In genomic region chr11:117838572-117838971, GRCm38 (mm10) we compare ENCODE assay signal across 10 mouse cellular contexts. TPM values are rescaled to one million over a fixed set of nuclear protein-coding genes. Genes with fewer than 3 reads are reported as not detected.
DNase-seq lines count a peak whose midpoint lies in the region; ATAC-seq lines count a peak whose summit lies in the region.
"Had no signal": no experiment of that assay in that cellular context is flagged by ENCODE, and none has a peak within 500 bp of the region (broad histone marks: within the 10 kb centered on the region; RNA-seq: fewer than 3 reads in every experiment).

No protein-coding gene starts in this region.

- ATAC-seq in embryonic facial prominence, embryonic 14.5 days (ENCODE audit: low read depth): peak; percentile 58; the same call in 1 of the 2 replicates

- H3K4me1 ChIP-seq in embryonic facial prominence, embryonic 14.5 days (ENCODE audit: control insufficient read depth, insufficient read depth, low read length): no peaks in the 10 kb centered on the region

- no peaks in the 10 kb centered on the region for H3K27me3 ChIP-seq in embryonic facial prominence, embryonic 14.5 days (replicated peaks; ENCODE audit: control insufficient read depth, insufficient read depth, low read length)
- H3K27me3 ChIP-seq: lung, embryonic 15.5 days had no signal

- no peak overlapping the region for H3K9ac ChIP-seq in embryonic facial prominence, embryonic 14.5 days (ENCODE audit: low read depth, low read length)
- H3K9ac ChIP-seq: lung, embryonic 15.5 days had no signal

- no peak overlapping the region for H3K4me2 ChIP-seq in embryonic facial prominence, embryonic 14.5 days (ENCODE audit: low read depth, low read length)
- H3K4me2 ChIP-seq: lung, embryonic 15.5 days had no signal

- peak; percentile 94 for DNase-seq in heart, adult 11 months
- DNase-seq in heart, postnatal 14 days: no peak
- DNase-seq in embryonic facial prominence, embryonic 14.5 days (ENCODE audit: low spot score): peak; percentile 46
- peak; percentile 48 for DNase-seq in kidney, postnatal 10 days
- DNase-seq in spleen, postnatal 10 days (ENCODE audit: low spot score in 2 of 2): peak; percentile 62 to 83
- no peak for DNase-seq in adrenal gland, postnatal 10 days
- no peak for DNase-seq in thymus, postnatal 14 days
- DNase-seq in lung, postnatal 25 days (ENCODE audit: low spot score): no peak

- H3K9me3 ChIP-seq in embryonic facial prominence, embryonic 14.5 days (ENCODE audit: control insufficient read depth, low read length): no peaks in the 10 kb centered on the region
- H3K9me3 ChIP-seq: lung, embryonic 15.5 days had no signal

- H3K36me3 ChIP-seq in embryonic facial prominence, embryonic 14.5 days (ENCODE audit: control insufficient read depth, insufficient read depth, low read length): no peaks in the 10 kb centered on the region
- H3K36me3 ChIP-seq: lung, embryonic 15.5 days had no signal

- H3K27ac ChIP-seq in embryonic facial prominence, embryonic 14.5 days (replicated peaks; ENCODE audit: low read depth, low read length): peak overlapping the region; percentile 13; the same call in 1 of the 2 replicates
- H3K27ac ChIP-seq: lung, embryonic 15.5 days had no signal

- H3K4me3 ChIP-seq in embryonic facial prominence, embryonic 14.5 days (ENCODE audit: low read depth, low read length): no peak overlapping the region
- H3K4me3 ChIP-seq: lung, embryonic 15.5 days had no signal

- intact Hi-C loops in heart, postnatal 14 days (cut with DNase I): no loop called here

- whole genome bisulfite sequencing in embryonic facial prominence, embryonic 14.5 days: 33% methylated on average over 2 of the region's 2 CpGs

RNA-seq across cellular contexts. Expression of gene Birc5, which starts 10.5 kb away (rescaled TPM):
- 1 to 10 TPM; 3.8 to 9.8 TPM for total RNA-seq in heart, postnatal 14 days (2021)
- 229 and 265 TPM in 2 replicates for polyA plus RNA-seq in embryonic facial prominence, embryonic 14.5 days (2014; fragmentation: Nextera tagmentation; extraction: Ambion mirVana)
- total RNA-seq in adrenal gland, postnatal 10 days (2021): 10 to 100 TPM; 23.3 to 28.0 TPM

RNA-seq across cellular contexts. Expression of gene Tk1, which starts 12.7 kb away (rescaled TPM):
- total RNA-seq in heart, postnatal 14 days (2021): 1 to 10 TPM; 5.6 to 9.7 TPM
- polyA plus RNA-seq in embryonic facial prominence, embryonic 14.5 days (2014; fragmentation: Nextera tagmentation; extraction: Ambion mirVana): 108 and 119 TPM in 2 replicates
- 10 to 100 TPM; 39.7 to 47.3 TPM for total RNA-seq in adrenal gland, postnatal 10 days (2021)

RNA-seq across cellular contexts. Expression of gene Afmid, which starts 12.8 kb away (rescaled TPM):
- total RNA-seq in heart, postnatal 14 days (2021): 1 to 10 TPM; 4.2 to 6.6 TPM
- 4.5 and 5.5 TPM in 2 replicates for polyA plus RNA-seq in embryonic facial prominence, embryonic 14.5 days (2014; fragmentation: Nextera tagmentation; extraction: Ambion mirVana)
- 10 to 100 TPM; 14.1 to 17.7 TPM for total RNA-seq in adrenal gland, postnatal 10 days (2021)

RNA-seq across cellular contexts. Expression of gene Tmem235, which starts 22.0 kb away (rescaled TPM):
- not detected for total RNA-seq in heart, postnatal 14 days (2021)
- polyA plus RNA-seq in embryonic facial prominence, embryonic 14.5 days (2014; fragmentation: Nextera tagmentation; extraction: Ambion mirVana): not detected in 2 replicates
- total RNA-seq in adrenal gland, postnatal 10 days (2021): not detected
- total RNA-seq: adrenal gland, adult 18-20 months had no signal
- polyA plus RNA-seq: lung, embryonic 15.5 days had no signal

RNA-seq across cellular contexts. Expression of gene Gm20708, which starts 29.1 kb away (rescaled TPM):
- 1 to 10 TPM in 1 of 2 experiments, under 1 TPM in 1; 0.98 to 2.3 TPM for total RNA-seq in heart, postnatal 14 days (2021)
- 0.25 and 0.86 TPM in 2 replicates for polyA plus RNA-seq in embryonic facial prominence, embryonic 14.5 days (2014; fragmentation: Nextera tagmentation; extraction: Ambion mirVana)
- under 1 TPM; 0.57 to 0.58 TPM for total RNA-seq in adrenal gland, postnatal 10 days (2021)

Comparison
In these comparisons a context has a peak if more than half of its experiments do, and no peak if none do; other contexts are left out.
1. DNase-seq: peak in heart, adult 11 months (single experiment), embryonic facial prominence, embryonic 14.5 days (single experiment), kidney, postnatal 10 days (single experiment) and spleen, postnatal 10 days (2 of 2); none in heart, postnatal 14 days (0 of 2), adrenal gland, postnatal 10 days (single experiment), thymus, postnatal 14 days (single experiment) and lung, postnatal 25 days (single experiment).